Mouse (Mus musculus) T-helper 1 cell (primary cell): Measurements from ENCODE around the gene Rfx3.

ENCODE experiments used
- in situ Hi-C: fragments of 300-600 bp; cut with MboI, MseI; formaldehyde crosslinking; loops from one replicate; pipeline ENCODE4 v1.15.1; 2025; ENCODE audit warnings: high pct_unique_total_duplicates

Gene Rfx3

DNA sequence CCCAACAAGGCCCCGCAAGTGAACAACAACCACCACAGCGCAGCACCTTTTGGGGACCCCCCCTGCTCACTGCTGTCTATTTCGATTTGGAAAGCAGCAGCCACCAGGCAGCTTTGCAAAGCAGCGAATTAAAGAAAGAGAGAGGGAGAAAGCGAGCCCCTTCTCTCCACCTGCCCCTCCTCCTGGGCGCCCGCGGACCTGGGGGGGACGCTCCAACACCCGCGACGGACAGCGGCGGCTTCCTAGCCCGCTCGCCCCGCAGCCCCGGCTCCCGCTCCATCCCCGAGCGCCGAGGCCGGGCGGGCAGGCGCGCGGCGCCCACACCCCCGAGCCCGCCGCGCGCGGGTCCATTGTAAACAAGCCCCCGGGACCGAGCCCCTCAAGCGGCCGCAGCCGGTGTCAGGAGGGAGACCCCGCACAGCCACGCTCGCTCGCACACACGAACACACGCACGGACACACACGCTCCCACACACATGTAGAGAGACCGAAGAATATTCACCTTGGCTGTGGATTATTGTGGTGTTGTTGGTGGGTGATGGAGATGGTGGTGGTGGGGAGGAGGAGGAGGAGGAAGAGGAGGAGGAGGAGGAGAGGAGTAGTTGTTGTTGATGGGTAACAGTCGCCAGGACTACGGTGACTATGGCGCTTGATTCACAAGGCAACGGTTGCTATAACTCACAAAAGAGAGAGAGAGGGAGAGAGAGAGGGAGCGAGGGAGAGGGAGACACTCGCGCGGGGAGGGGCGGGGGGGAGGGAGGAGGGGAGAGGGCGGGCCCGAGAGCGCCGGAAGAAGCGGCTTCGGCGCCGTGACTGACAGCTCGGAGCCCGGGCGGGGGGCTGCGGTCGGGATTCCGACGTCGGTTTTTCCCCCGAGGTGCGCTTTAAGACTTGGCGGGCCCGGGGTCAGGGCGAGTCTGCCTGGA is at the start of gene Rfx3:
Rfx3 (minus strand) TSS at position 696 of the 925 bp plus-strand sequence.
- in situ Hi-C loops = loop anchor here (5.0 kb wide), 1 partner anchor 573 kb away; no protein-coding TSS in a partner anchor

DNA sequence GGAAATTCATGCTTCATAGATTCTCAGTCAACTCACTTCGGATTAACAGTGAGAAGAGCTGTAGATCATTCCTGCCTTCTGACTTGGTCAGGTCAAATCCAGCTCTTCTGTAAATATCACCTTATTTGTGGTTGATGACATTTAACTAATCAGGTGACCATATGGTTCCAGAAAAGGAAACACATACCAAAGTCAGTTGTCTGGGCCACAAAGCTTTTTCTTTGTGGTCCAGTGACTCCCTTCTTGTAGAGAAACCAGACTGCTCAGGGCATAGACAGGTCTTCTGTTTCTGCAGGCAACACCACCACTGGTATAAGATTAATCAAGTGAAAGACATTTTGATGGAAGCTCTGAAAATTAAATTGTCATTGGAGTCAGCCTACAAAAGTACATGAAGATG is 41.1 kb upstream of the Rfx3 start:
- in situ Hi-C loops = no loop called here

DNA sequence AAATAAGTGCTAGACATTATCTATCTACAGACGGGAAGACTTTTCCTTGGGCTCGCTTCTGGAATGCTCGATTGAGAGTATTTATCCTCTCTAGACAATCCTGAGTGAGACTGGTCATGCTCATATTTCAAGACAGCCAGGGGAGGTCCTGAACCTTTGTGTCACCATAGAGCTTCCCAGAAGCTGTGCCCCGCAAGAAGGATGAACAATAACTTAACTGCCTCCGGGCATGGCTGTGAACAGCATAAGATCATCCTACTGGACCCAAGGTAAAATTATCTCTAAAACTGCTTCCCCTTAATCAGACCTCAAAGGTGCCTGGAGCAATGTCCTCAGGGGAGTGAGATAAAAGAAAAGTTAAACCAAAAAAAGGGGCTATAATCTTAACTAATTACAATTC is 40.6 kb upstream of the Rfx3 start:
- in situ Hi-C loops = no loop called here

DNA sequence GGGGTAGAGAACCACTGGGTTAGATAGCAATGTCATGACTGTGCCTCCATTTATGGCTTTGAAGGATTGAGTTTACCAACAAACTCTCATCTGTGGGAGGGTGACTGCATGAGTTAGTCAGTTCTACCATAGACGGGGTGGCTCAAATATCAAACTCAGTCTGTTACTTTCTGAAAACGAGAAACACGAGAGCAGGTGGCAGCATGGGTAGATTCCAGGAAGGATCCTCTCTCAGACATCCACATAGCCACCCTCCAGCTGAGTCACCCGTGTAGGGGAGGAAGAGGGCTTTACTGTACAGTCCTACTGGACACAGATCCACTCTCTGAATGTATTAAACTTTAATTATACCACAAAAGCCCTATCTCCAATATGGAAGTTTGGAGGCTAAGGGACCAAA is 38.3 kb upstream of the Rfx3 start:
- in situ Hi-C loops = no loop called here

DNA sequence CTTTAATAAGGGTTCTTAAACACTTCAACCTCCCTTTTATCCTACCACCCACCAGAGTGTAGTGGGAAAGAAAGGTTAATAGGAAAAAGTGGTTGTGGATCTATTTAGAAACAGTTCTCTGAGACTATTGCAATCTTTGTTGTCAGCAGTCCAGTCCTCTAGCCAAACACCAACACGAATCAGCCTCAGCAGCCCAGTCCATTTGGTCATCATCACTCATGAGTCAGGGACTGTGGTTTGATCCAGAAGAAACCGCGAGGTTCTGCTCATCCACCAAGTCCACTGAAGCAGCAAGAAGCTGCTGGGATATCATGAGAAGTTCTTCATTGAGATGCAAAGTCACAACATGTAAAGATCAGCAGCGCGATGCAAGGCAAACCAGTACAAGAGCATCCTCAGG is 35.8 kb upstream of the Rfx3 start:
- in situ Hi-C loops = no loop called here

DNA sequence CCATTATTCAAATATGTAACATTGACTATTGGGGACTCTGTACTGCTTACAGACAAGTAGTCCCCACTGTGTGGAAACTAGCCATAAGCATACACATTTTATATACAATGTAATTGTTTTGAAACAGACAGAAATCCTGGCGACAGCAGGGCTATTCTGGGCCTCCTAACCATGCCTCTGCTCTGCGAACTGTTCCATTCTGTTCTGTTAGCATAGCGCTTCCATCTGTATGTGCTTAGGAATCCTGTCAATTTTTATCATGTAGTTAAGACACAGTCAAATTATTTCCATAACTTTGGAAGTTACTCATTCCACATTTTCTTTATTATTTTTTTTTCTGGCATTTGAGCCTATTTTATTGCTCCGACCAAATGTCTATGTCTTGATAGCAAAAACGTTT is 34.0 kb upstream of the Rfx3 start:
- in situ Hi-C loops = no loop called here

DNA sequence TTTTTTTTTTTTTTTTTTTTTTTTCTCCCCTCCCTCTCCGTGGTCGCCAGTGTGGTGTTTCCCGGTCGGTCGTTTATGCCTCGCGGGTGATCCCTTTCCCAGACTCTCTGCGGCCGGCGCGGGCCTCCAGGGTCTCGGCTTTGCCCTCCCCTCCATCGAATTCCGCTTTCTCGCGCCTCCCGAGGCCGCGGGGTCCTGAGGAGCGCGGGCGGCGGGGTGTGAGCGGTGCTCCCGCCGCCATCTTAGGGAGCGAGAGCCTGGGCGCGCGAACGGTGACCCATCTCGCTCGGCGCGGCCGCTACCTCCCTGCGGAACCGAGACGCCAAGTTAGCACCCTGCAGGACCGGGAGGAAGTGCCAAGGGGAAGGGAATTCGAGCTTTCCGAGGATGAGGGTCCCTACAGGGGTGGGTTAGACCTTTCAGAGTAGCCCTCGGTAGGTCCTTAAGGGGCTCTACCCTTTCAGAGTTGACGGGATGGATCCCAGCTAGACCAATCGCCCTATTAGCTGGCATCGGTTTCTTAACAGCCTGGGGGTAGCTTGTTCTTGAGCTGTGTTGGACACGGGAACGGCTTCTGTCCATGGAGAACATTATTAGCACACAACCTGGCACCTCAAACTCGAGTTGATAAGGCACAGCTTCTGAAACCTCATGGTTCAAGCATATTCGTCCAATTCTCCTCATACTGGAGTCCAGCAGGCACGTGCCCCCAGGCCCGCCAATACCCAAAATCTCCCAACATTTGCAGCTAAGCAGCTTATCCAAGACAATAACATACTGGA is 943 bp upstream of the Rfx3 start:
- in situ Hi-C loops = loop anchor here (5.0 kb wide), 1 partner anchor 575 kb away; no protein-coding TSS in a partner anchor

DNA sequence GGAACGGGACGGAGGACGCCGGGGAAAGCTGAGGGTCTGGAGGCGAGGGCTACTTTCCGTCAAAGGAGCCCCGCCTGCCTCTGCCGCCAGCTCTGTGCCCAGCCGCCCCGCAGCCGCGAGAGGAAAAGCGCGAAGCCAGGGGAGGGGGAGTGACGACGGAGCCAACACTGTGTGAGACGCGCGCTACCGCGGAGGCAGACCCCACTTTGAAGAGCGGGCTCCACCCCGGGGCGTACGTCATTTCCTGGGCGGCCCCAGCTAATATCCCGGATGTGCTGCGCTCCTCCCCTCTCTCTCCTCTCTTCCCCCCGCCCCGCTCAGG is 391 bp upstream of the Rfx3 start:
- in situ Hi-C loops = loop anchor here (5.0 kb wide), 1 partner anchor 574 kb away; no protein-coding TSS in a partner anchor

DNA sequence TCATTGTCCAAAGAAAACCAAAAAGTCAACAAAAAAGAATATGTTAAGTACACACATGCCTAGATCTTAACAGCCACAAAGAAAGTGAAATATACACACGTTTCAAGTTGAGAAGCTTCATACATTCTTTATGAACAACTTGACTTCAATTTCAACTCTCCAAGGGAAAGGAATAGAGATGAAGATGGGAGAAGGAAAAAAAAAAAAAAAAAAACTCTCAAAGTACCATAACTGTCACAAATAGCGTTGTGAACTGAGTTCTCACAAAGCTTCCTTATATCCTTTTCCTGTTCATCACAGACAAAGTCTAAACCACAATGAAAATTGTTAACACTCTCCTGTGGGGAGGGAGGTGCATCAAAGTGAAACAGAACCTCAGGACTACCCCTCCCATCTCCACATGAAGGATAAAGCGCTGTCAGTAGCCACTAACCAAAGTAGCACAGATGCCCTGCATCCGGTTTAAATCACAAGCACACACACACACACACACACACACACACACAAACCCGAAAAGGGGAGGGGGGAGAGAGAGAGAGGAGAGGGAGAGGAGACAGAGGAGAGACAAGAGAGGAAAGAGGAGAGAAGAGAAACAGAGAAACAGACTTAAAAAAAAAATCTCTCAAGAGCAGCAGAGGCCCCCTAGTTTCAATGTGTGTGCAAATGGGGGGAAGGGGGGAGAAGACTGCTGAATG is 1.2 kb downstream of the Rfx3 start:
- in situ Hi-C loops = loop anchor here (5.0 kb wide), 1 partner anchor 572 kb away; no protein-coding TSS in a partner anchor

DNA sequence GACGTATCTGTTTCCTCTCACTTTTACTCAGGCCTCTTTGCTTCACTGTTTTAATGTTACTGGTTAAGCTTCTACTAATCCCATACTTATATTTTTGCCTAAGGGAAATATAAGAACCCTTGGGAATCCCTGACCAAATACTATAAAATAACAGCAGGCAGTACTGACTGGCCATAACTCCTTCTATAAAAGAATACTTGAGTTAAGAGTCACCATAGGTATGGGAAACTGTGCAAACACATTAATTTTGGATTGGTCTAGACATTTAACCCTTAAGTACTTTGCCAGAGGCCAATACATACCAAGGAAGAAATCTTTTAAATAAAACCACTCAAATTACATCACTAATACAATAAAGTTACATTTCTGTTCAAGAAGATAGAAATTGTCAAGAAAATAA is 6.8 kb downstream of the Rfx3 start:
- in situ Hi-C loops = no loop called here

DNA sequence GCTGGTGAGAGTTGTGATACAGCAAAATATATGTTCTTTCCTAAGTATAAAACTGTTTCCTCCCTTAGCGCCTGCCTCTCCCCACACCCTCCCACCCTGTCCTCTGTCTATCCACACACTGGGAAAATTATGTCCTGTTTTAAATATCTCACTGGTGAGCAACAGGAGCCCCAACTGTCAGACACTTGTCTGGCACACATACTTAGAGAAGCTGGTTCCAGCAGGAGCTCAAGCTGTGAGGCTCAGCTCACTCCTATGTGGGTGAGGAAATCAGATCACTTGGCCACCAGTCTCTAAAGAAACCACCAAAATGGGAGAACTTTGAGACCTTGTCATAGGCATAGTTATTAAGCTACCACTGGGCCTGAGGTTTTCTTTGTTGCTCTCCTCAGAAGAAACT is 7.5 kb downstream of the Rfx3 start:
- in situ Hi-C loops = no loop called here

DNA sequence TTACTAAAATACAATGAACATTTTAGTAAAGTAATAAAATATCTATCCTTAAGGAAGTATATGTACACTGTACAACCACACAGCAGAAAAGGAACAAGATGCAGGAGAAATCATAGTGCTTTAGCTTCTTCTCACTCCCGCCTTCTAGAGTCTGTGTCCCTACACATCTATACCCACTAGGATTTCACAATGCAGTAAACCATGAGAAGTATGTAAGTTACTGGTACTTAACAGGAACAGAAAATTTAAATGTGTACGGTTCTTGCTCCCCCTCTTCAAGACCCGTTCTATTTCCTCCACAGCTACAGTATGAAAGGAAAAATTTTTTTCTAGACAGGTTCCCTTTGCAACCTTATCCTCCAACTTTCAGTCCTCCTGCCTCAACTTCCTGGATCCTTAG is 8.3 kb downstream of the Rfx3 start:
- in situ Hi-C loops = no loop called here

DNA sequence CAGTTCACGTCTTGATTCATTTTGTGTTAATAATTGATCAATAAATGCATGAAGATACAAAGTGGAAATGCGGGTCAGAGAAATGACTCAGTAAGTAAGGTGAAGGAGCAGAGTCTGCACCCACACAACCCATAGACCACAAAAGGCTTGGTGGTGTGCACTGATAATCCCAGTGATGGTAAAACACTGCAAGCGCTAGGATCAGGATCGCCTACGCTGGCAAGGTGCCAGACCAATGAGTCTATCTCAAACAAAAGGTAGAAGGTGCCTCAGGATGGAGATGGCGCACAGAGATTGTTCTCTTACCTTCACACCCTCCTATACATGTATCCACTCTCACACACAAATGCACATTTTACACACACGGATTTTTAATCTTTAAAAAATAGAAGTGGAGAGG is 18.2 kb downstream of the Rfx3 start:
- in situ Hi-C loops = no loop called here

DNA sequence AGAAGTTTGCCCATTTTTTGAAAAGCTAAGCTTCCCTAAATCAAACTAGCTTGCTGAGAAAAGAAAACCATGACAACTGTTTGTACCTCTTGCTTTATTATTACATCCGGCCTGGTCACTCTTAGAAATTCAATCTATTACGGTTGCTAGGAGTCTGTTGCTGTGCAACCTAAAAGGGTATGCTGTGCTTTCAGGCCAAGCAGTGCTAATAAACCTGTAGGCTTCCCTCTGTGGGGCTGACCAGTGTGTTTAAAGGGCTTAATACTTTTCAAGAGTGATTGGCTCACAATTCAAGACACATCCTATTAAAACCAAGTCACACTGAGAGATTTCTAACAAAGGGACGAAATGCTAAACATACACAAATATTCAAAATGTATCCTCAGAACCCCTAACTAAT is 22.2 kb downstream of the Rfx3 start:
- in situ Hi-C loops = no loop called here

DNA sequence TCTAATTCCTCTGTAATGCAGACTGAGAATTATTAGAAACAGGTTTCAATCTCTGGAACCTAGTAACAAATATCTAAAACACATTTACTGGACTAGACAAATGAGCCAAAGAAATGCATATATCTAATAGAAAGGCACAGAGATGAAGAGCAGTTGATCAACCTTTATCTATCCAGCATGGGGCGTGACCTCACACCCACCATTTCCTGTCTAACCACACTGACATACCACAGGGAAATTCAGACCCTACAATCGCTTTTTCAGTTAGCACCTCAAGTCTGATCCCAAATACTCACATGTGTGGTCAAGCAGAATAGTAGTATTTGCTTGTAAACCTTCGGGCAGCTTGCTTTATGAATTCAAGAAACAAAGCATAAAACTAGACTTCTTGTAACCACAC is 43.4 kb downstream of the Rfx3 start:
- in situ Hi-C loops = no loop called here

DNA sequence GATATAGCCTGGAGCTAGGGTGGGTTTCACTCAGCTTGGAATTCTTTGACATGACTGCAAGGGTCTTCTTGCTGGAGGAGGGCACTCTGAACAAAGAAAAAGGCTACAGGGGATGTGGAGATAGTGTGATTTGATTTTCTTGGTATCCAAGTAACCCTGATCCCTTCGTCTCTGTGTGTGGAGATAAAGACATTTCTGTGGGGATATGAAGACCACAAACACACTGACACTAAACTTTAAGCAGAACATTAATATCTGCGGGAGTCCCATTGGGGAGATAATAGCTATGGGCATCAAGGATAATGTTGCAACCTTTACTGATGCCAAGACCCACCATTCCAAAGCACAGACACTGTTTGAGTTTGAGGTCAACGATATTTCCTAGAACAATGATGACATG is 49.7 kb downstream of the Rfx3 start:
- in situ Hi-C loops = no loop called here

DNA sequence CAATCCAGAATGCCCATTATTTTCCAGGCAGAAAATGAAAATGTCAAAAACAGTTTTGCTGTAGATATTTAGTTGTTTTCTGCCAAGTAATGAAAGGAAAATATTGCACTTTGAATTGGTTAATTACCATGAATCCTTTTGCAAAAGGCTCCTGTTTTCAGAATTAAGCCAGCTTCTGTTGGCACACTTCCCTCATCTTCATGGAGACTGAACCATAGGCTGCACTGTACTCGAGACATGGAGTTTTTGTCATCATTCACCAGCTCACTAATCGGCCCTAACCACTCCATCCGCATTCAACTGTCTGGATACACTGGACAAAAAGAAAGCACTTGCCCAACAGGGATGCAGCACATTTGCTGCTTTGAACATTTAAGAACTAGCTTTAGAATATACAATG is 75.5 kb downstream of the Rfx3 start:
- in situ Hi-C loops = no loop called here

DNA sequence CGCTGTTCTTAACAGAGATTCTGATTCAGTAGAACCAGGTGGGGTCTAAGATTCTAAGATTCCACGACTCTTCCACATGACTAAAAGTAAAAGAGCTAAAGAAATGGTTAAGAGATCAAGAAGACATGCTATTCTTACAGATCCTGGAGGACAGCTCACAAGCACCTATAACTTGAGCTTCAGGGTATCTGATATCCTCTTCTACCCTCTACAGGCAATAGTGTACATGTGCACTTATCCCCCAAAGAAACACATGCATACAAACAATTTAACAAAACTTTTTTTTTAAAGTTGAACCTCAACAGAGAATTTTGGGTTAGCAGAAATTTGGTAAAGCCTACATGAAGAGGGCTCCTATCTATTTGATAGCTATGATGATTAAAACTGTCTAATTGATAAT is 79.8 kb downstream of the Rfx3 start:
- in situ Hi-C loops = no loop called here

DNA sequence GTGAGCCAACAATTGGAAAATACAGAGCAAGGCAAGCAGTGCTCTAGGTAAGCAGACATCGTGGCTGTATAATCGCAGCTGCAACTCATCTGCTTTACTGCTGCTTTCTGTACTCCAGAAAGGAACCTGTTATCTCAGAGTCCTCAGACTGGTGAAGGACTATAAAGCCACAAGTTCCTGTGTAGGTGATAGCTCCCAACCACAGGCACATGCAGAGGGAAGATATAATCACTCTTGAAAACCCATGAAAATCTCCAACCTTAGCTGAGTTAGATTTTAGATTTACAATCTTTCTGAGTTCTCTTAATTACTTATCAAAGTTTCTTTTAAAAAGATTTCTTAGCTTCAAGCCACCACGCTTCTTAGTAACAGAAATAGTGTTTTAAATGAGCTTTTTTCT is 84.6 kb downstream of the Rfx3 start:
- in situ Hi-C loops = no loop called here

DNA sequence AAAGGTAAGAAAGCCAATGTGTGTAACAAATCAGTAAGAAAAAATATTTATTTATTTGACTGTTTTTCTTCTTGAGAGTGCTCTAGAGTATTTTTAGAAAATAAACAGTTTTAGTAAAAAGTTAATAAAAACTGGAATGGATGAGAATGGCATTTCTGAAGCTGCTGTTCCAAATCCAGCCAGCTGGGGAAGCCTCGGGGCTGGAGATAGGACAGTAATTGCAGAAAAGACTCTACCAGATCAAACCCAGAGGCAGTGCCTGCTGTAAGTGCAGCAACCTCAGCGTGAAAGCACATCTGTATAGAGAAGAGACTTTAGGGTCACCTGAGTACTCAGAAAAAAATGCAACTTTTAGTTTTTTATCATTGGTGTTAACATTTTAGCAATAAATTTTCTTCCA is 91.9 kb downstream of the Rfx3 start:
- in situ Hi-C loops = no loop called here

DNA sequence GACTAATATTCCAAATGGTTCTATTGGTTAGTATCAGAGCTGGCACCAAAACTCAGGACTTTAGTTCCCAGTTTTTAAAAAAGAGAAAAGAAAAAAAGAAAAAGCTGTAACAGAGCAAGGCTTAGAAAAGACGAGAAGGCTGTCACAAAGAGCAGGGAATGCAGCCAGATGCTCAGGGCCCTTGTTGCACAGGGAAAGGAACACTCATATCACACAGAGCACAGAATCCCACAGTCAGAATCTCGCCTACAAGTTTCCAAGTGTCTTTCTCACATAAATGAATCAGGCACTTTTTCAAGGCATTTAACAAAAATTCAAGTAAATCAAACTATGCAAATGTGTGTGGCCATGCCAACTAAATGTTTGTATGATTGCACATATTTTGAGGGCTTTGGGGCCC is 94.5 kb downstream of the Rfx3 start:
- in situ Hi-C loops = no loop called here

DNA sequence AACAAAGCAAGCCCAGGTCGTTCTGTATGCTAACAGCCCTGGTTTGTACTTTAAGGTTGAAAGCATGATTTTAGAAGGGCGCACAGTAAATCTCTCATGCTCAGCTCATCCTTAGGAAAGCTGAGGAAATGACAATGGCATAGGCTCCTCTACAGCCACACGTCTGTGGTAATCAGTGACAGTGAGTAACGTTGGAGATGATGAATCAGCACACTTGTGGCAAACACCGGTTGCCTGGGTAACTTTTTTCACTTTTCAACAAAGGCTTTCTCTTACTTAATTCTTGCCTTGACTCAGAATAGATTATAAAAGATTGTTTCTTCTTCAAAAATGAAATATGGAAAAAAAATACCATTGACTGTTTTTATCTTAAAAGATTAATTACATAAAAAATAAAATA is 104.0 kb downstream of the Rfx3 start:
- in situ Hi-C loops = no loop called here
